Mouse (Mus musculus) forebrain, postnatal 0 days (tissue): ENCODE data around the gene Jakmip3. TPM values are rescaled to one million over a fixed set of nuclear protein-coding genes. Genes with fewer than 3 reads are reported as not detected.
A peak's percentile ranks its signal among the peaks of the same experiment; 100 is the strongest.

Experiments
- ATAC-seq: fragments of 200-750 bp; cut with Nextera tagmentation; 2 replicates; pipeline ENCODE4 v1.8.0; 2017; ENCODE audit warnings: mild to moderate bottlenecking, moderate library complexity
- DNase-seq: peaks from one replicate; pipeline ENCODE4 v3.0.0-alpha.2; 2015
- H3K27ac ChIP-seq: fragments of 300-500 bp; sonication (generic); 2 replicates; pipeline ENCODE4 v1.5.1; 2014; ENCODE audit warnings: low read depth, mild to moderate bottlenecking, antibody characterized with exemption, low read length, moderate library complexity, mixed read lengths
- H3K27me3 ChIP-seq: fragments of 300-500 bp; sonication (generic); 2 replicates; pipeline ENCODE4 v1.6.1; 2014; ENCODE audit warnings: mild to moderate bottlenecking, low read length, mixed read lengths; ENCODE audit not compliant: insufficient read depth
- H3K36me3 ChIP-seq: fragments of 300-500 bp; sonication (generic); 2 replicates; pipeline ENCODE4 v1.6.1; 2014; ENCODE audit warnings: mild to moderate bottlenecking, moderate library complexity; ENCODE audit not compliant: insufficient read depth
- H3K4me1 ChIP-seq: fragments of 300-500 bp; sonication (generic); 2 replicates; pipeline ENCODE4 v1.6.1; 2014; ENCODE audit warnings: antibody characterized with exemption; ENCODE audit not compliant: insufficient read depth
- H3K4me2 ChIP-seq: fragments of 300-500 bp; sonication (generic); 2 replicates; pipeline ENCODE4 v1.6.1; 2014; ENCODE audit warnings: low read depth, mild to moderate bottlenecking, moderate library complexity
- H3K4me3 ChIP-seq: fragments of 300-500 bp; sonication (generic); 2 replicates; pipeline ENCODE4 v1.5.1; 2014; ENCODE audit warnings: low read depth, low read length, mixed read lengths
- H3K9ac ChIP-seq: fragments of 300-500 bp; sonication (generic); 2 replicates; pipeline ENCODE4 v1.6.1; 2014; ENCODE audit warnings: mild to moderate bottlenecking
- H3K9me3 ChIP-seq: fragments of 300-500 bp; sonication (generic); 2 replicates; pipeline ENCODE4 v1.6.1; 2016; ENCODE audit warnings: low read length
- CTCF ChIP-seq: sonication (generic); IDR thresholded peaks from 2 replicates; pipeline ENCODE4 v1.5.1; 2016; ENCODE audit warnings: antibody characterized with exemption, control low read depth, low read depth
- WGBS: fragments of 180-500 bp; shearing (Covaris S2); extraction: QIAGEN DNeasy Blood & Tissue Kit; methylation state at CpG from one replicate; pipeline ENCODE4 v1.1.7; 2014; 5-methylcytosine and 5-hydroxymethylcytosine counted together
- polyA plus RNA-seq: library from polyadenylated mRNA; unstranded; fragments of >200 nt; fragmentation: Nextera tagmentation; extraction: Ambion mirVana; gene quantifications from 2 replicates; pipeline ENCODE4 v1.2.1, GENCODE M21; 2015
- total RNA-seq: library from RNA; depleted of rRNA; stranded (reverse); fragments of >200 nt; gene quantifications from 2 replicates; pipeline ENCODE4 v1.2.3, GENCODE M21; 2014

Gene Jakmip3
- total and polyA plus RNA-seq, 2 experiments from 2014 or later, result 5.7 to 13.9 TPM

- ATAC-seq (no peak), DNase-seq (no peak)
- 62% methylated on average over 3 of the region's 3 CpGs for WGBS
- Histone ChIP-seq H3K4me1 (no peaks in the 10 kb centered on the region), H3K4me3 (no peak overlapping the region), H3K4me2 (no peak overlapping the region), H3K36me3 (no peaks in the 10 kb centered on the region), H3K27ac (no peak overlapping the region), H3K27me3 (no peaks in the 10 kb centered on the region), H3K9ac (no peak overlapping the region), H3K9me3 (no peaks in the 10 kb centered on the region)
- TF ChIP-seq CTCF, result no peak
Observed at GRCm38 (mm10) chr7:138945668-138946067, 5.1 kb downstream of the Jakmip3 start.

- 88% methylated on average over 8 of the region's 8 CpGs for WGBS
- Histone ChIP-seq H3K36me3 (no peaks in the 10 kb centered on the region), H3K4me2 (no peak overlapping the region), H3K9me3 (no peaks in the 10 kb centered on the region), H3K27ac (no peak overlapping the region), H3K27me3 (no peaks in the 10 kb centered on the region), H3K4me3 (no peak overlapping the region), H3K9ac (no peak overlapping the region), H3K4me1 (no peaks in the 10 kb centered on the region)
- TF ChIP-seq CTCF, result no peak
- ATAC-seq (no peak), DNase-seq (no peak)
Observed at GRCm38 (mm10) chr7:138947741-138948140, 7.2 kb downstream of the Jakmip3 start.

- no peak for TF ChIP-seq CTCF
- ATAC-seq (no peak), DNase-seq (no peak)
- H3K9ac ChIP-seq, result no peak overlapping the region
- H3K4me3 ChIP-seq, result no peak overlapping the region
- no peak overlapping the region for H3K4me2 ChIP-seq
- H3K27me3 ChIP-seq, result no peaks in the 10 kb centered on the region
- no peaks in the 10 kb centered on the region for H3K4me1 ChIP-seq
- H3K36me3 ChIP-seq, result no peaks in the 10 kb centered on the region
- 41% methylated on average over 8 of the region's 8 CpGs for WGBS
- H3K9me3 ChIP-seq, result no peaks in the 10 kb centered on the region
- no peak overlapping the region for H3K27ac ChIP-seq
Observed at GRCm38 (mm10) chr7:138948309-138948708, 7.8 kb downstream of the Jakmip3 start.

- Histone ChIP-seq H3K4me1 (no peaks in the 10 kb centered on the region; the same call in 1 of the 2 replicates), H3K4me2 (no peak overlapping the region), H3K27ac (no peak overlapping the region), H3K36me3 (no peaks in the 10 kb centered on the region), H3K4me3 (no peak overlapping the region), H3K9me3 (no peaks in the 10 kb centered on the region), H3K9ac (no peak overlapping the region), H3K27me3 (no peaks in the 10 kb centered on the region)
- ATAC-seq (no peak), DNase-seq (no peak)
- WGBS, result 55% methylated on average over 7 of the region's 7 CpGs
- no peak for TF ChIP-seq CTCF
Observed at GRCm38 (mm10) chr7:138955787-138956186, 15.3 kb downstream of the Jakmip3 start.

GRCm38 (mm10) chr7:138957106-138957505, 16.6 kb downstream of the Jakmip3 start:
- H3K9ac ChIP-seq, result no peak overlapping the region
- H3K27me3 ChIP-seq, result no peaks in the 10 kb centered on the region
- no peak for TF ChIP-seq CTCF
- no peak overlapping the region for H3K4me3 ChIP-seq
- H3K27ac ChIP-seq, result no peak overlapping the region
- DNase-seq (no peak), ATAC-seq (no peak)
- 77% methylated on average over 6 of the region's 6 CpGs for WGBS
- H3K4me2 ChIP-seq, result no peak overlapping the region
- no peaks in the 10 kb centered on the region; the same call in 1 of the 2 replicates for H3K4me1 ChIP-seq
- H3K36me3 ChIP-seq, result no peaks in the 10 kb centered on the region
- H3K9me3 ChIP-seq, result no peaks in the 10 kb centered on the region

GRCm38 (mm10) chr7:138959747-138960146, 19.2 kb downstream of the Jakmip3 start:
- Histone ChIP-seq H3K4me3 (no peak overlapping the region), H3K4me1 (no peaks in the 10 kb centered on the region; the same call in 1 of the 2 replicates), H3K27me3 (no peaks in the 10 kb centered on the region), H3K4me2 (no peak overlapping the region), H3K9ac (no peak overlapping the region), H3K9me3 (no peaks in the 10 kb centered on the region), H3K36me3 (no peaks in the 10 kb centered on the region), H3K27ac (no peak overlapping the region)
- no peak for TF ChIP-seq CTCF
- DNase-seq (peak; percentile 52), ATAC-seq (peak; percentile 66)
- 34% methylated on average over 5 of the region's 5 CpGs for whole genome bisulfite sequencing

GRCm38 (mm10) chr7:138963756-138964155, 23.2 kb downstream of the Jakmip3 start:
- TF ChIP-seq CTCF, result no peak
- no peaks in the 10 kb centered on the region; the same call in 1 of the 2 replicates for H3K4me1 ChIP-seq
- 90% methylated on average over 5 of the region's 5 CpGs for WGBS
- no peak overlapping the region for H3K9ac ChIP-seq
- no peak overlapping the region for H3K4me2 ChIP-seq
- H3K4me3 ChIP-seq, result no peak overlapping the region
- DNase-seq (no peak), ATAC-seq (no peak)
- H3K36me3 ChIP-seq, result no peaks in the 10 kb centered on the region
- H3K9me3 ChIP-seq, result no peaks in the 10 kb centered on the region
- no peak overlapping the region for H3K27ac ChIP-seq
- no peaks in the 10 kb centered on the region for H3K27me3 ChIP-seq
